ENCODE assay signal across 13 mouse cellular contexts in the genomic region with DNA sequence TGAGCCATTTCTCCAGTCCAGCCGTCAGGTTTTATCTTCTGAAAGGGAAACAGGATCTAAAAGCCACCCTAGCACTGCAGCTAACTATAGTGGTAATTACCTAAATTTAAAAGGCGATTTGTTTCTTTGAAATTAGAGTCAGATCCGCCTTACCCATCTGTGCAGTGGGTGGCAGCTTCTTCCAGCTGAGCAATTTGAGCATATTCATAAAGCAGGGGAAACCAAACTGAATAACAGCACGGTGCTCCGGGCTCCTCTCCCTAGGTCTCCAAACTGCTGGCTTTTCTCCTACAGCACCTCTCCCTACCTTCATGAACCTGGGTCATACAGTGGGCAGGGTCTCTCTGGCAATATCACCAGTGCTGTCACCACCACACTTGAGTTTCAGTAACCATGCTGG. TPM values are rescaled to one million over a fixed set of nuclear protein-coding genes. Genes with fewer than 3 reads are reported as not detected.
A peak's percentile ranks its signal among the peaks of the same experiment; 100 is the strongest.
DNase-seq lines count a peak whose midpoint lies in the region.
"Had no signal": no experiment of that assay in that cellular context is flagged by ENCODE, and none has a peak within 500 bp of the region (broad histone marks: within the 10 kb centered on the region; RNA-seq: fewer than 3 reads in every experiment).

No protein-coding gene starts in this region.

- intact Hi-C loops in left cerebral cortex, postnatal 36 days (cut with DNase I): no loop called here

- peak; percentile 50 to 65 for DNase-seq in frontal cortex, postnatal 36 days (ENCODE audit: low spot score in 2 of 2)
- no peak for DNase-seq in frontal cortex, postnatal 25 days (ENCODE audit: low spot score in 2 of 2)
- DNase-seq in right cerebral cortex, adult 18-20 months: peak; percentile 55
- no peak for DNase-seq in right cerebral cortex, postnatal 4 days
- peak; percentile 51 to 58 for DNase-seq in left cerebral cortex, postnatal 36 days (ENCODE audit: low spot score in 2 of 2)
- DNase-seq in telencephalon, adult 2 months (ENCODE audit: low read depth, low spot score): peak; percentile 76
- DNase-seq in ovary, postnatal 14 days (ENCODE audit: low spot score): no peak
- DNase-seq in ovary, postnatal 36 days (ENCODE audit: low spot score): no peak
- DNase-seq: B cell, adult 2 months; cerebellum, adult 2 months; kidney, postnatal 10 days; lung, postnatal 4 days; thymus, postnatal 14 days had no signal

RNA-seq across cellular contexts. Expression of a gene that starts 2.4 kb away (rescaled TPM):
- total RNA-seq in left cerebral cortex, postnatal 36 days (2021): 10 to 100 TPM; 68.1 to 71.7 TPM

RNA-seq across cellular contexts. Expression of a gene that starts 39.1 kb away (rescaled TPM):
- 10 to 100 TPM; 20.4 to 21.8 TPM for total RNA-seq in left cerebral cortex, postnatal 36 days (2021)

RNA-seq across cellular contexts. Expression of a gene that starts 51.2 kb away (rescaled TPM):
- total RNA-seq in left cerebral cortex, postnatal 36 days (2021): 10 to 100 TPM; 14.6 to 15.9 TPM

Comparison
In these comparisons a context has a peak if more than half of its experiments do, and no peak if none do; other contexts are left out.
1. DNase-seq: peak in frontal cortex, postnatal 36 days (2 of 2), right cerebral cortex, adult 18-20 months (single experiment), left cerebral cortex, postnatal 36 days (2 of 2) and telencephalon, adult 2 months (single experiment); none in frontal cortex, postnatal 25 days (0 of 2), right cerebral cortex, postnatal 4 days (single experiment), ovary, postnatal 14 days (single experiment) and ovary, postnatal 36 days (single experiment).